Comparison of ENCODE assay signal across 8 mouse cellular contexts in the genomic region with DNA sequence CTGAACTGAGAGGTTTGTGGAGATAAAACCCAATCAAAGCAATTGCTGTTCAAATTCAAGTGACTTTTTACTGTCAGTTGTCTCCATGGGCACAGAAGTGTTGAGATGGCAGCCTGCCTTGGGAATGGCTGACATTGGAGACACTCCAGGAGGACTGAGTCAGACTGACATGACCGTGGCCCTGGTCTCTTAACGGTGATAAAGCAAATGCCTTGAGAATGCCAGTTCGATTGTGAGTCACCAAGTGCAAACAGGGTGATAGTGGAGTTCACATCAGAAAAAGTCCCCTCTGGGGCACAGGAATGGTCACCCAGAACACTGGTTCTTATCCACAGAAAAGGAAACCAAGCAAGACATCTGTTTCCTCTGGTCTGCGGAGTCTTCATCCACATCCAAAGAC.
DNase-seq lines count a peak whose midpoint lies in the region; TF ChIP-seq lines count a peak whose summit lies in the region.
"Had no signal": no experiment of that assay in that cellular context is flagged by ENCODE, and none has a peak within 500 bp of the region (broad histone marks: within the 10 kb centered on the region; RNA-seq: fewer than 3 reads in every experiment).

No protein-coding gene starts in this region.

- DNase-seq in 416B (ENCODE audit: low read depth) (peak; percentile 42), NIH3T3 (ENCODE audit: low read depth) (peak; percentile 79)
- DNase-seq in fibroblast of lung, adult 2 months (ENCODE audit: low read depth) = peak; percentile 68
- peak; percentile 14 for DNase-seq in lung, adult 2 months
- DNase-seq in spleen, adult 18-20 months = no peak
- DNase-seq in embryo, embryonic 11 days = no peak
- no peak for DNase-seq in retina, embryonic 14.5 days (ENCODE audit: low spot score)
- DNase-seq: thymus, postnatal 14 days had no signal

- TF ChIP-seq CTCF in lung, adult 2 months (IDR thresholded peaks at IDR 0.05; ENCODE audit: insufficient read depth, low read length) = no peak

- H3K4me1 ChIP-seq in lung, adult 2 months (ENCODE audit: control insufficient read depth, insufficient read depth, low read length) = peaks cover 6% of the 10 kb centered on the region

- 40% methylated on average over 4 of the region's 4 CpGs for WGBS in lung, adult 2 months

- H3K4me3 ChIP-seq in lung, adult 2 months (replicated peaks; ENCODE audit: extremely low read depth, low read depth, low read length) = no peak overlapping the region

- TF ChIP-seq POLR2A in lung, adult 2 months (IDR thresholded peaks at IDR 0.05; ENCODE audit: borderline replicate concordance, extremely low read depth, low read depth, low read length) = no peak

Comparison
In these comparisons a context has a peak if more than half of its experiments do, and no peak if none do; other contexts are left out.
1. DNase-seq: peak in 416B (single experiment), NIH3T3 (single experiment), fibroblast of lung, adult 2 months (single experiment) and lung, adult 2 months (single experiment); none in spleen, adult 18-20 months (0 of 2), embryo, embryonic 11 days (single experiment) and retina, embryonic 14.5 days (single experiment).